Mouse (Mus musculus): ENCODE measurements around the gene Gba2. TPM values are rescaled to one million over a fixed set of nuclear protein-coding genes. Genes with fewer than 3 reads are reported as not detected.

Gba2 gene
- 54.0 and 59.3 TPM in 2 replicates for polyA plus RNA-seq (2015; fragmentation: Nextera tagmentation; extraction: Ambion mirVana)

DNA sequence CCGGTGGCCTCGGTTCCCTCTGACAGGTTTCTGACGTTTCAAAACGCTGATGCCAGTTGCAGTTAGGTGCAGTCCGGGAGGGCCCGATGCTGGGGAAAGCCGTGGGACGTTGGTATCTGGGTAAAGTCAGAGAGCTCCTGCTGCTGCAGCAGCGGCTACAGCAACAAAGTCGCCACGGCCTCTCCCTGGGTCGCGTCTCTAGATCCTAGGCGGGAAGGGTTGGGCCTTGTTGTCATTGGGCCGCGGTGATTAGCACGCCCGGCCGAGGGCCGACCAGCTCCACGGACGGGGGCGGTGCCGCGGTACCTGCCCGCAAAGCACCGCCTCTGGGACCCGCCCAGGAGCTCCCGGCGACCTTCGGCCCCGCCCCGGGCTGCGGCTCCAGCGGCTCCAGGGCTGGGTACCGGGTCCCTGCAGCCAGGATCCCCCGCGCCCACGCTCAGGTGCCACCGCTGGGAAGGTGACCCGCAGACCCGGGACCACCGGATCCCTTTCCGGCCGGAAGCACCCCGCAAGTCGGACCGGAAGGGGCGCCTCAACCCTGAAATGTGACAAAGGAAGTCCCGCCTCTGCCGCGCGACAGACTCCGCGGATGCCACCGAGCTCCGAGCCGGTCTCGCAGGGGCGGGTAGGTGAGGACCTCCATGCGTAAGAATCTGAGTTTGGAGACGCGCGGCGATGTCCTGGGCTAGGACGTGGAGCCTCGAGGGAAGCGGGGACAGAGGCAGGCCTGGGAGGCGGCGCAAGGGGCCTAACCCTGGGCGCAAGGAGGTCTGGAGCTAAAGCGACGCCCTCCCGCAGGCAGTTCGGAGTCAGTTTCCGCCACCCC is at the start of gene Gba2, which contains the start of gene Rgp1:
Gba2 (minus strand) TSS at position 498 of the 829 bp plus-strand sequence.
Rgp1 (plus strand) TSS at position 340 of the 829 bp plus-strand sequence.
- peak within 1 kb of the TSS; percentile 94 for H3K4me3 ChIP-seq (ENCODE audit: low read length)
- peaks cover 41% of the 10 kb centered on the region for H3K4me1 ChIP-seq (ENCODE audit: control insufficient read depth, insufficient read depth, low read depth, low read length)
- H3K4me2 ChIP-seq (ENCODE audit: low read length): peak within 1 kb of the TSS; percentile 85
- peak within 1 kb of the TSS; percentile 97 for H3K9ac ChIP-seq (ENCODE audit: low read depth, low read length)
- no peaks in the 10 kb centered on the region for H3K27me3 ChIP-seq (replicated peaks; ENCODE audit: control insufficient read depth, insufficient read depth, low read length)
- peak within 1 kb of the TSS; percentile 86 for H3K27ac ChIP-seq (ENCODE audit: low read depth, low read length)
- under 1% methylated on average over 75 of the region's 76 CpGs for WGBS
- peaks cover 24% of the 10 kb centered on the region for H3K36me3 ChIP-seq (ENCODE audit: control insufficient read depth, insufficient read depth, low read length)
- no peaks in the 10 kb centered on the region for H3K9me3 ChIP-seq (ENCODE audit: control insufficient read depth, low read length)
- ATAC-seq: peak; percentile 92

DNA sequence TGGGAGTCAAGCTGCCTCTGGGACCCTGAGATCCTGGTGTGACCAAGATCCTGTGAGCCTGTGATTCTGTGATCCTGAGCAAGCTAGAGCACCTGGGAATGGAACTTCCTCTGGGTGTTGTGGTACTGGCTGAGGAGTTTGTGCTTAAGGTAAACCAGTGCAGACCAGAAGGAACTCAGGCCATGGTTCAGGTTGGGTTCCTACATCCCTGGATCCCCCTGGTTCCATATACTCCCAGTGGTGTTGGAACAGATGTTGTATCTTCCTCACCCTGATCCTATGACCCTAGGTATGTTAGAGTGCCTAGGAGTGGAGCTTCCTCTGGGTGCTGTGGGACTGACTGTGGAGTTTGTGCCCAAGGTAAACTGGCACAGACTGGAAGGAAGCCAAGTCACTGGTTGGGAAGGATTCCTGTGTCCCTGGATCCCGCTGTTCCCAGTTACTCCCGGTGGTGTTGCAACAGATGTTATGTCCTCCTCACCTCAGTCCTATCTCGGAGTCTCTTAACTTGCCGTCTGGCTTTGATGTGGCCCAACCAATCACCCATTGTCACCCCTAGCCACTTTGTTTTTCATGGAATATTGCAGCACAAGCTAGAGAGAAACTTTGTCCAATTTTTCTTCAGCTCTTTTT is 41.6 kb upstream of the Gba2 start:
- WGBS: 89% methylated on average over 4 of the region's 4 CpGs
- H3K4me1 ChIP-seq (ENCODE audit: control insufficient read depth, insufficient read depth, low read depth, low read length): no peaks in the 10 kb centered on the region
- H3K4me2 ChIP-seq (ENCODE audit: low read length): no peak overlapping the region
- H3K36me3 ChIP-seq (ENCODE audit: control insufficient read depth, insufficient read depth, low read length): no peaks in the 10 kb centered on the region
- no peaks in the 10 kb centered on the region for H3K27me3 ChIP-seq (replicated peaks; ENCODE audit: control insufficient read depth, insufficient read depth, low read length)
- no peaks in the 10 kb centered on the region; the same call in 1 of the 2 replicates for H3K9me3 ChIP-seq (ENCODE audit: control insufficient read depth, low read length)
- ATAC-seq: no peak
- no peak overlapping the region for H3K9ac ChIP-seq (ENCODE audit: low read depth, low read length)
- no peak overlapping the region for H3K4me3 ChIP-seq (ENCODE audit: low read length)
- no peak overlapping the region for H3K27ac ChIP-seq (ENCODE audit: low read depth, low read length)

DNA sequence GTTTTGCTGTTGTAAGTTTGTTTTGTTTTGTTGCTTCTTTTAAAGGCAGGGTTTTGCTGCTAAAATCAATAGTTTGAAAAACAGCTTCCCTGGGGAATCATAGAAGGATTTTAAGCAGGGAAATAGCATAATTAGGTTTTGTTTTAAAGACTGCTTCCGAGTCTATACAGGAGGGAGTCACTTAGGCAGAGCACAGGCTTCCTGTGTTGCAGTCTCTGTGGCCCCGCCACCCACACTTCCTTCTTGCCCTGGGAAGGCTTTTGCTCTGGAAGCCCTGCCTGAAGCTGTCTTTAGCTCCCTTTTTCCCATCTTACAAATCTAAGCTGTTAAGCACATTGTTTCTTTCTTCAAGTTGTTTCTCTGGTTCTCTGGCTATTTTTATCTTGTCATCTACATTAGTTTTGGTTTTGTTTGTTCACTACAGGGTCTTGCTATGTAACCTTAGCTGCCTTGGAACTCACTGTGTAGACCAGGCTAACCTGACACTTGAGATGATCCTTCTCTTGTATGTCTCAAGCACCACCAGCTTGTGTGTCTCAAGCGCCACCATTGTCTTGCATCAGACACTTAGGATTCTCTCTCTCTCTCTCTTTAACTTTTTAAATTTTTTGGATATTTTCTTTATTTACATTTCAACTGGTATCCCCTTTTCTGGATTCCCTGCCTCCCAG is 34.5 kb upstream of the Gba2 start:
- Histone ChIP-seq H3K36me3 (ENCODE audit: control insufficient read depth, insufficient read depth, low read length) (no peaks in the 10 kb centered on the region), H3K9me3 (ENCODE audit: control insufficient read depth, low read length) (no peaks in the 10 kb centered on the region), H3K27ac (ENCODE audit: low read depth, low read length) (no peak overlapping the region), H3K4me2 (ENCODE audit: low read length) (no peak overlapping the region), H3K9ac (ENCODE audit: low read depth, low read length) (no peak overlapping the region), H3K27me3 (replicated peaks; ENCODE audit: control insufficient read depth, insufficient read depth, low read length) (no peaks in the 10 kb centered on the region), H3K4me1 (ENCODE audit: control insufficient read depth, insufficient read depth, low read depth, low read length) (no peaks in the 10 kb centered on the region), H3K4me3 (ENCODE audit: low read length) (no peak overlapping the region)
- no peak for ATAC-seq
- 61% methylated on average over 3 of the region's 3 CpGs for WGBS

DNA sequence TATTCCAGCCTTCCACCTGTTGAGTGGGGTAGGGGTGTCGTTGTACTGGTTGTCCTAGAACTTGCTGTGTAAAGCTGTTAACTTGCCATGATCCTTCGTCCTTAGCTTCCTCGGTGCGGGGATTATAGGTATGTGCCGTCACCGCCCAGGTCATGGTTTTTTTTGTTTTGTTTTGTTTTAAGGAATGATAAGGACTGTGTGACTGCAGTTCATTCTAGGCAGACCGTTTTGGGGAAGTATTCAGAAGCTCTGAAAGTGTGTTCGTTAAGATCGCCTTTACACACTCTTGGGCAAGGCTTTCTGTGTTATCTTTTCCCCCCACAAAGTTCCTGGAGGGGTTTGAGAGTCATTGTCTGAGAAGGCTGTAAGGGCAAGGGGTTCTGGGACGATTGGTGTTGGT is 33.9 kb upstream of the Gba2 start:
- no peak overlapping the region for H3K4me3 ChIP-seq (ENCODE audit: low read length)
- no peak overlapping the region for H3K9ac ChIP-seq (ENCODE audit: low read depth, low read length)
- H3K4me1 ChIP-seq (ENCODE audit: control insufficient read depth, insufficient read depth, low read depth, low read length): no peaks in the 10 kb centered on the region
- WGBS: 79% methylated on average over 10 of the region's 10 CpGs
- H3K27ac ChIP-seq (ENCODE audit: low read depth, low read length): no peak overlapping the region
- no peak overlapping the region for H3K4me2 ChIP-seq (ENCODE audit: low read length)
- no peak for ATAC-seq
- no peaks in the 10 kb centered on the region for H3K36me3 ChIP-seq (ENCODE audit: control insufficient read depth, insufficient read depth, low read length)
- H3K27me3 ChIP-seq (replicated peaks; ENCODE audit: control insufficient read depth, insufficient read depth, low read length): no peaks in the 10 kb centered on the region
- H3K9me3 ChIP-seq (ENCODE audit: control insufficient read depth, low read length): no peaks in the 10 kb centered on the region

DNA sequence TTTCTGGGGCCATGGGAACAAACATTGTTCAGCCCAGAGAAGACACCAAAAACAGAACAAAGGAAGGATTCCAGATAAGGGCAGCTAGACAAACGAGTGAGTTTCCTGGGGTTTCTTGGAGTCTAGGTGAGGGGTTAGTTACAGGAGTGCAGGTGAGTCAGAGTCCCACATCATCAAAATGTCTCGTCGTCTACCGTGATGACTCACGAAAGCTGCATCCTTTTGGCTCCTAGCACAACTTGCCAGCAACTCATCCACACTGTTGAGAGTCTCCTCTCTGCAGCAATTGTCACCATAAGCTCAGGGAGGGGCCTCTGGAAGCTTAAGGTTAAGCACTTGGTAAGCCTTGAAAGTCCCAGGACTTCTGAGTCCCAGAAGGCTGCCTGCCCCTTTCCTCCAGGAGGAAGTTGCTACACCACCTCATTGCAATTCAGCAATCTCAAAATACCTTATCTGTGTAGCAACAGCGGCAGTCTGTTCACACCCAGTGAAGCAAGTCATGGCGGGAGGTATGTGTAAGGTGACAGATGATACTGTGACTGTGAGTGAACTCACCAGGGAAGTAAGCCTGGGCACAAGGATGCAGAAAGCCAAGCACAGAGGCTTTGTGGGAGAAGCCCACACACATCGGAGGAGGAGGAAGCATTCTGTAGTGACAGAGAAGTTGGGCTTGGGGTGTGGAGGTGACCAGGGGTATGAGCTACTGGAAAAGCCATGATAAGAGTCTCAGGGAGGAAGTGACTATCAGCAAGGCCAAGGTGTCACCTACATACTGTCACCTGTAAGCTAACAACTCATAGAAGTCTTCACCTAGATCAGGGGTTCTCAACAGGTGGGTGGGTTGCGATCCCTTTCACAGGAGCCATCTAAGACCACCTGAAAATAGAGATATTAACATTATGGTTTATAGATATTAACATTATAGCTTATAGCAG is 26.3 kb upstream of the Gba2 start:
- Histone ChIP-seq H3K9ac (ENCODE audit: low read depth, low read length) (no peak overlapping the region), H3K4me1 (ENCODE audit: control insufficient read depth, insufficient read depth, low read depth, low read length) (no peaks in the 10 kb centered on the region), H3K36me3 (ENCODE audit: control insufficient read depth, insufficient read depth, low read length) (no peaks in the 10 kb centered on the region), H3K4me2 (ENCODE audit: low read length) (no peak overlapping the region), H3K27ac (ENCODE audit: low read depth, low read length) (no peak overlapping the region), H3K27me3 (replicated peaks; ENCODE audit: control insufficient read depth, insufficient read depth, low read length) (no peaks in the 10 kb centered on the region), H3K9me3 (ENCODE audit: control insufficient read depth, low read length) (no peaks in the 10 kb centered on the region), H3K4me3 (ENCODE audit: low read length) (no peak overlapping the region)
- 83% methylated on average over 9 of the region's 9 CpGs for WGBS
- ATAC-seq: no peak

DNA sequence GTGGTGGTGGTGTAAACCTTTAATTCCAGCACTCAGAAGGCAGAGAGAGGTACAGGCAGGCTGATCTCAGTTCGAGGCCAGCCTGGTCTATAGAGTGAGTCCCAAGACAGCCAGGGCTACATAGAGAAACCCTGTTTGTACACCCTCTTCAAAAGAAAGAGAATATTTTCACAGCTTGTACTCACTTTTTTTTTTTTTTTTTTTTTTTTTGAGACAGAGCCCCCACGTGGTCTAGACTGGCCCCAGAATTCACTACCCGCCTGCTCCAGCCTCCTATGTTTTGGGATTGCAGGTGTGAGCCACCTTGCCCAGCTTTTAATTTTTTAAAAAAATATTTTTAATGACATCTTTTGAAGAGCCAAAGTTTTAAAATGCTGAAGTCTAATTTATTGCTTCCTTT is 25.4 kb upstream of the Gba2 start:
- no peaks in the 10 kb centered on the region for H3K36me3 ChIP-seq (ENCODE audit: control insufficient read depth, insufficient read depth, low read length)
- H3K9me3 ChIP-seq (ENCODE audit: control insufficient read depth, low read length): no peaks in the 10 kb centered on the region

DNA sequence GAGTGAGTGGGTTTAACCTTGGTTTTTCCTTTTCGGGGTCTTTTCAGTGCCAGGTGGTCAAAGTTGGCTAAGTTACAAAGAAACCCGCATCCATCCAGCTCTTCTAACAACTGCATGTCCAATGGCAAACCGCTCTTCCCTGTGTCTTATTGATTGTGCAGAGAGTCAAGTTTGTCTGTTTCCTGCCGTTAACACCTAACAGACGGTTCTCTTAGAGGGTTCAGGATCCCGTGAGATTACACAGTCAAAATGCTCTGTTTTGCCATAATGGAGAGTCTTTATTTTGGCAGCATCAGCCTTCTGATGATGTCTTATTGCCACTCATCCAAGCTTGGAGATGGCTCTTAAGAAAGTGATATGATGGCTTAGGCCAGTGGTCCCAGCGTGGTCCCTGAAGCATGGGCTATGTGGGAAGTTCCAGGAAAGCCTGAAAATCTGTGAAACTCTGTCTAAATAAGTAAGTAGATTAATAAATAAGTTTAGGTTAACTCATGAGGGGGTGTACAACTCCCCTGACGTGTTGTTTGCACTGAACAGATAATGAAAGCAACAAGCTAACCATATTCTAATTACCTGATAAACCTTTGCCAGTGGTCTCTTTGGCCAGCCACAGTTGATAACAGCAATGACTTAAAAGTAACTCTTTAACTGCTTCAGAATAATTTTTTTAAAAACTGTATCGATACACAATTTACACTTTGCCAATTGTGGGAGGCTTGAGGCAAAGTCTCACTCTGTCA is 21.7 kb upstream of the Gba2 start:
- Histone ChIP-seq H3K4me2 (ENCODE audit: low read length) (no peak overlapping the region), H3K4me1 (ENCODE audit: control insufficient read depth, insufficient read depth, low read depth, low read length) (no peaks in the 10 kb centered on the region), H3K36me3 (ENCODE audit: control insufficient read depth, insufficient read depth, low read length) (no peaks in the 10 kb centered on the region), H3K9ac (ENCODE audit: low read depth, low read length) (no peak overlapping the region), H3K9me3 (ENCODE audit: control insufficient read depth, low read length) (no peaks in the 10 kb centered on the region), H3K27me3 (replicated peaks; ENCODE audit: control insufficient read depth, insufficient read depth, low read length) (no peaks in the 10 kb centered on the region), H3K27ac (ENCODE audit: low read depth, low read length) (no peak overlapping the region), H3K4me3 (ENCODE audit: low read length) (no peak overlapping the region)
- WGBS: 84% methylated on average over 9 of the region's 9 CpGs
- ATAC-seq: no peak

More for the DNA sequence above, 25.4 kb upstream of the Gba2 start:
- Histone ChIP-seq H3K4me1 (ENCODE audit: control insufficient read depth, insufficient read depth, low read depth, low read length) (no peaks in the 10 kb centered on the region), H3K4me3 (ENCODE audit: low read length) (no peak overlapping the region), H3K9ac (ENCODE audit: low read depth, low read length) (no peak overlapping the region), H3K4me2 (ENCODE audit: low read length) (no peak overlapping the region), H3K27me3 (replicated peaks; ENCODE audit: control insufficient read depth, insufficient read depth, low read length) (no peaks in the 10 kb centered on the region), H3K27ac (ENCODE audit: low read depth, low read length) (no peak overlapping the region)
- 80% methylated on average over 3 of the region's 3 CpGs for WGBS
- no peak for ATAC-seq

DNA sequence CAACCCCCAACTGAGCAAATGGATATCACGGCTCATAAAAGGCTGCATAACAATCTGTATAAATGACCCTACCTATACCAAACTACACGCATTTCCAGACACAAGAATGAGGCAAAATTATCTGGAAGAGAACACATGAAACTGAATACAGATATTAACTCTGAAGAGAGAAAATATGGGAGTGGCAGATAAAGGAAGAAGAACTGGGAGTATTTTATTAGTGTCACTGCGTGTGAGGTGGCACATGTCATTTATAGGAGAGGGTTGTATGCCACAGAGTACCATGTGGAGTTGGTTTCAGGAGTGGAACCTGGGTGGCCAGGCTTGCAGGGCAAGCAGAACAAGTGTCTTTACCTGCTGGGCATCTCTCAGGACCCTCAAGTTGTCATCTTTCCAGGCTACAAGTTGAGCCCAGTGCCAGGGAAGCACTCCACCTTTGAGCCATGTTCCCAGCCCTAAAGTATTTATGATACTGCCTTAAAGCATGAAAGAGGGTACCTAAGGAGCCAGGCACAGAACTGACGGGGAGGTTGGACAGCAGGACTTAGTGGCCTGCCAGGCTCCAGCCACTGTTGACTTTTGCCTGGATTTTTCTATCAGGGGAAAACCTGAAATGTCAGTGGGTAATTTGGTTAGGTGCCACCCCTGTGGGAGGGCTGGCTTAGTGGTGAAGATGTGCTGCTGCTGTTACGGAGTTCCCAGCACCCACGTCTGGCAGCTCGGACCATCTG is 20.1 kb upstream of the Gba2 start:
- Histone ChIP-seq H3K36me3 (ENCODE audit: control insufficient read depth, insufficient read depth, low read length) (no peaks in the 10 kb centered on the region), H3K27me3 (replicated peaks; ENCODE audit: control insufficient read depth, insufficient read depth, low read length) (no peaks in the 10 kb centered on the region), H3K4me3 (ENCODE audit: low read length) (no peak overlapping the region), H3K4me1 (ENCODE audit: control insufficient read depth, insufficient read depth, low read depth, low read length) (no peaks in the 10 kb centered on the region), H3K27ac (ENCODE audit: low read depth, low read length) (no peak overlapping the region), H3K9me3 (ENCODE audit: control insufficient read depth, low read length) (no peaks in the 10 kb centered on the region), H3K9ac (ENCODE audit: low read depth, low read length) (no peak overlapping the region), H3K4me2 (ENCODE audit: low read length) (no peak overlapping the region)
- ATAC-seq: no peak
- WGBS: 91% methylated on average over 7 of the region's 7 CpGs

Data from hindbrain, embryonic 16.5 days (tissue).